Mouse (Mus musculus) MEL-GATA-1-ER (cell line): Measurements from ENCODE around the gene Snx25.
A peak's percentile ranks its signal among the peaks of the same experiment; 100 is the strongest.

Source experiments
- DNase-seq: peaks from one replicate; pipeline ENCODE4 v3.0.0-alpha.2; 2012; ENCODE audit warnings: low read depth; ENCODE audit errors: extremely low read depth

Gene Snx25

GRCm38 (mm10) chr8:46152064-46153031, at the start of gene Snx25:
TSS of gene Snx25 (minus strand) at chr8:46152159.
- no peak for DNase-seq

- DNase-seq, result no peak
Measured at GRCm38 (mm10) chr8:46197673-46198072, 45.7 kb upstream of the Snx25 start.

GRCm38 (mm10) chr8:46196877-46197276, 44.9 kb upstream of the Snx25 start:
- no peak for DNase-seq

- no peak for DNase-seq
Measured at GRCm38 (mm10) chr8:46193100-46193499, 41.1 kb upstream of the Snx25 start.

GRCm38 (mm10) chr8:46185361-46185760, 33.4 kb upstream of the Snx25 start:
- peak; percentile 50 for DNase-seq

GRCm38 (mm10) chr8:46180136-46180535, 28.2 kb upstream of the Snx25 start:
- no peak for DNase-seq

- no peak for DNase-seq
Measured at GRCm38 (mm10) chr8:46173651-46174050, 21.7 kb upstream of the Snx25 start.

GRCm38 (mm10) chr8:46163870-46164190, 11.9 kb upstream of the Snx25 start:
- DNase-seq, result no peak

GRCm38 (mm10) chr8:46162953-46163869, 11.3 kb upstream of the Snx25 start:
- DNase-seq, result peak; percentile 84

GRCm38 (mm10) chr8:46153042-46153441, 1.1 kb upstream of the Snx25 start:
- no peak for DNase-seq

GRCm38 (mm10) chr8:46151202-46152062, 527 bp downstream of the Snx25 start, which contains the start of gene Cfap97:
TSS of gene Cfap97 (plus strand) at chr8:46151771.
- no peak for DNase-seq

- DNase-seq, result no peak
Measured at GRCm38 (mm10) chr8:46149782-46150181, 2.2 kb downstream of the Snx25 start.

GRCm38 (mm10) chr8:46149306-46149705, 2.7 kb downstream of the Snx25 start:
- no peak for DNase-seq

- DNase-seq, result no peak
Measured at GRCm38 (mm10) chr8:46146173-46146572, 5.8 kb downstream of the Snx25 start.

GRCm38 (mm10) chr8:46143924-46144323, 8.0 kb downstream of the Snx25 start:
- no peak for DNase-seq

- no peak for DNase-seq
Measured at GRCm38 (mm10) chr8:46143470-46143869, 8.5 kb downstream of the Snx25 start.

GRCm38 (mm10) chr8:46142498-46143081, 9.4 kb downstream of the Snx25 start:
- DNase-seq, result no peak

- no peak for DNase-seq
Measured at GRCm38 (mm10) chr8:46141688-46142087, 10.3 kb downstream of the Snx25 start.

GRCm38 (mm10) chr8:46140376-46141120, 11.4 kb downstream of the Snx25 start:
- DNase-seq, result no peak
